Mouse (Mus musculus): ENCODE results near the gene Krt14. TPM values are rescaled to one million over a fixed set of nuclear protein-coding genes. Genes with fewer than 3 reads are reported as not detected.

The Krt14 gene
- polyA plus RNA-seq (2012; rRNA removed), result 4.5 and 41.4 TPM in 2 replicates

DNA sequence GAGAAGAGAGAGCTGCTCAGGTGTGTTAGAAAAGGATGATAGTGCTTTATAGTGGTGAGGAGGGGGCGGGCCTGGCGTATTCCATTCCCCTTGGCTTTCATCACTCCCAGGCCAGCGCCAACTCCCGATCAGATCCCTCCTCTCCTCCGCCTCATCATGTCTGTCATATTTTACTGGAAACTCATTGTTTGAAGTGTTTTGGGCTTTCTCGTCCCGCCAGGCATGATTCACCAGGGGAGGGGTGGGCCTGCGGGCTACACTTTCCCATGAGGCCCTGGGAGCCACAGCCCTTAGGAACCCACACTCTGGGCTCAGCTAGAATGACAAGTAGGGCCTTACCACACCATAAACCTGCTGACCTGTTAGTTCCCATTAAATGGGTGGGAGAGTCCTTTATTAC is at the start of gene Krt14:
TSS of gene Krt14 (minus strand) at position 51 of the 400 bp plus-strand sequence.

GRCm38 (mm10) chr11:100248852-100249465 is 41.6 kb upstream of the Krt14 start, which contains the start of gene Krt16:
Krt16 (minus strand) TSS chr11:100248902.

DNA sequence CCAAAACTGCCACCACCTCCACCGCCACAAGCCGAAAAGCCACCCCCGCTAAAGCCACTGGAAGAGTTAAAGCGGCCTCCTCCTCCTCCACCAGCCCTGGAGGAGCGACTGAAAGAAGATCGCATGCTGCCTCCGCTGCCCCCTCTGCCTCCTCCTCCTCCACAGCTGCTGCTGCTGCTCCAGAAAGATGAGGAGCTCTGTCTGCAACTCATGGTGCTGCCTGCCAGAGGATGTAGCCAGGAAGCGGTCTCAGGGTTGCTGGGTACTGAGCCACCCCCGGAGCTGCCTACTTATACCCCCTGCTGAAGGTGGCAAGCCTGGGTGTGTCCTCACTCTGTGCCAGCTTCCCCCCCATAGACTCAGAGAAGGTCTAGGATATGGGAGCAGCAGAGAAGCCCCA is 14.4 kb downstream of the Krt14 start, which contains the start of gene Krt9:
TSS of gene Krt9 (minus strand) at position 255 of the 400 bp plus-strand sequence.

Other genes with a start within 250 kb of the Krt14 start
- gene Krtap29-1, start 228.5 kb downstream of the Krt14 start, polyA plus RNA-seq (2012; rRNA removed), result not detected in 2 replicates
- not detected in 2 replicates for gene Krtap16-1, start 221.0 kb downstream of the Krt14 start, polyA plus RNA-seq (2012; rRNA removed)
- gene Krtap17-1, start 213.6 kb downstream of the Krt14 start, polyA plus RNA-seq (2012; rRNA removed), result 0.29 and 0.34 TPM in 2 replicates
- gene Krt33a, start 191.3 kb downstream of the Krt14 start, polyA plus RNA-seq (2012; rRNA removed), result not detected in 2 replicates
- gene Krt33b, start 177.7 kb downstream of the Krt14 start, polyA plus RNA-seq (2012; rRNA removed), result 0.16 TPM in 1 of 2 replicates, not detected in the other
- not detected in 2 replicates for gene Krt34, start 166.0 kb downstream of the Krt14 start, polyA plus RNA-seq (2012; rRNA removed)
- not detected in 2 replicates for gene Krt31, start 157.0 kb downstream of the Krt14 start, polyA plus RNA-seq (2012; rRNA removed)
- gene Krt32, start 119.3 kb downstream of the Krt14 start, polyA plus RNA-seq (2012; rRNA removed), result not detected in 2 replicates
- not detected in 2 replicates for gene Krt35, start 111.3 kb downstream of the Krt14 start, polyA plus RNA-seq (2012; rRNA removed)
- not detected in 2 replicates for gene Krt36, start 101.9 kb downstream of the Krt14 start, polyA plus RNA-seq (2012; rRNA removed)
- 0.11 TPM in 1 of 2 replicates, not detected in the other for gene Krt13, start 86.0 kb downstream of the Krt14 start, polyA plus RNA-seq (2012; rRNA removed)
- 2.6 and 33.5 TPM in 2 replicates for gene Krt15, start 71.6 kb downstream of the Krt14 start, polyA plus RNA-seq (2012; rRNA removed)
- 1.3 and 12.8 TPM in 2 replicates for gene Krt19, start 58.9 kb downstream of the Krt14 start, polyA plus RNA-seq (2012; rRNA removed)
- 0.06 and 0.10 TPM in 2 replicates for gene Krt9, start 14.3 kb downstream of the Krt14 start, polyA plus RNA-seq (2012; rRNA removed)
- not detected in 2 replicates for gene Krt16, start 41.4 kb upstream of the Krt14 start, polyA plus RNA-seq (2012; rRNA removed)
- 0.59 and 8.2 TPM in 2 replicates for gene Krt17, start 53.5 kb upstream of the Krt14 start, polyA plus RNA-seq (2012; rRNA removed)
- not detected in 2 replicates for gene Krt42, start 62.3 kb upstream of the Krt14 start, polyA plus RNA-seq (2012; rRNA removed)
- gene Eif1, start 112.3 kb upstream of the Krt14 start, polyA plus RNA-seq (2012; rRNA removed), result 320 and 367 TPM in 2 replicates
- gene Gast, start 126.9 kb upstream of the Krt14 start, polyA plus RNA-seq (2012; rRNA removed), result 0.26 and 0.29 TPM in 2 replicates
- gene Hap1, start 148.6 kb upstream of the Krt14 start, polyA plus RNA-seq (2012; rRNA removed), result 183 and 184 TPM in 2 replicates
- gene Jup, start 190.2 kb upstream of the Krt14 start, polyA plus RNA-seq (2012; rRNA removed), result 57.1 and 75.3 TPM in 2 replicates
- 18.9 and 36.6 TPM in 2 replicates for gene P3h4, start 207.3 kb upstream of the Krt14 start, polyA plus RNA-seq (2012; rRNA removed)
- 29.8 and 75.3 TPM in 2 replicates for gene Fkbp10, start 208.1 kb upstream of the Krt14 start, polyA plus RNA-seq (2012; rRNA removed)
- gene Nt5c3b, start 234.3 kb upstream of the Krt14 start, polyA plus RNA-seq (2012; rRNA removed), result 113 and 117 TPM in 2 replicates
- 1.5 TPM in 2 replicates for gene Klhl10, start 234.4 kb upstream of the Krt14 start, polyA plus RNA-seq (2012; rRNA removed)

Measured in central nervous system, embryonic 14 days (tissue).